Mouse (Mus musculus): Measurements from ENCODE around the gene Allc. TPM values are rescaled to one million over a fixed set of nuclear protein-coding genes. Genes with fewer than 3 reads are reported as not detected.

Gene Allc
- polyA plus RNA-seq, 1 experiment from 2014 or later = not detected

DNA sequence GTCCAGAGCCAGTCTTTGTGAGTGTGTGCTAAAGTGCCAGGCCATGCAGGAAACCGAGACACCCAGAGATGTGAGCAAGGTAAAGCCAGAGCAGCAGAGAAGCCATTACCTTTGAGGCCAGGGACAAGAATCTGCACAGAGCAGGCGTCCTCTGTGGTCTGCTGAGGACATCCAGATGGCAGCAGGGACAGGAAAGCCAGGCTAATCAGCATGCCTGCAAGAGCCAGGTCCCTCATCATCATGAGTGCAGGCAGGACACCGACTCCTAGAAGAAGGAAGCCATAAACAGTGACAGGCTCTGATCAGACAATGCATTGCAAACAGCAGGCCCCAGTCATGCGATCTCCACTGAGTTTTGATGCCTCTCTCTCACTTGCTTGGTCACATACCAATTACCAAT lies 35.0 kb upstream of the Allc start:
- H3K9me3 ChIP-seq (replicated peaks; ENCODE audit: control insufficient read depth, low read length) = no peaks in the 10 kb centered on the region
- 77% methylated on average over 4 of the region's 4 CpGs for WGBS
- no peak overlapping the region for H3K4me2 ChIP-seq (ENCODE audit: low read length)

DNA sequence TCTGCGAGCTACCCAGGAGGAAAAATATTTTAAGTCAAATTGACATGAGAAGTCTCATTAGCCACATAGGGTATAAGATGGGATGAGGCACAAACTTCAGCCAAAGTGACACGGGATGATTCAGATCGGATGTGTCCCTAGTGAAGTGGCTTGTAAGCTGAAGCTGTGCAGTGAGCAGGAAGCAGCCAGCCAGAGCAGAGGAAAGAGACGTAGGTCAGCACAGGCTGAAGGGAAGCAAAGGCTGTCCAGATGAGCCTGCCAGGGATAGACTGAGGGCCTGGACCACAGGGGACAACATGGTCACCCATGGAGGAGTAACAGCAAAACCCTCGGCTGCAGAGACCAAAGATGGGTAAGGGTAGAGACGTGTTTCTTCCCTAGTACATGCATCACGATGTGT lies 32.1 kb upstream of the Allc start:
- no peaks in the 10 kb centered on the region for H3K4me1 ChIP-seq (ENCODE audit: control insufficient read depth, insufficient read depth, low read length)
- H3K36me3 ChIP-seq (ENCODE audit: control insufficient read depth, insufficient read depth, low read length) = no peaks in the 10 kb centered on the region
- no peak overlapping the region for H3K27ac ChIP-seq (ENCODE audit: low read depth, low read length)
- 83% methylated on average over 7 of the region's 7 CpGs for WGBS
- no peaks in the 10 kb centered on the region for H3K27me3 ChIP-seq (replicated peaks; ENCODE audit: control insufficient read depth, insufficient read depth, low read length)
- H3K4me2 ChIP-seq (ENCODE audit: low read length) = no peak overlapping the region
- H3K9me3 ChIP-seq (replicated peaks; ENCODE audit: control insufficient read depth, low read length) = no peaks in the 10 kb centered on the region
- H3K4me3 ChIP-seq (ENCODE audit: low read depth, low read length) = no peak overlapping the region
- ATAC-seq (no peak), DNase-seq (ENCODE audit: low spot score) (no peak)
- no peak overlapping the region for H3K9ac ChIP-seq (ENCODE audit: low read length)

More for the DNA sequence above, 35.0 kb upstream of the Allc start:
- no peak for DNase-seq (ENCODE audit: low spot score)
- no peak overlapping the region for H3K4me3 ChIP-seq (ENCODE audit: low read depth, low read length)
- no peaks in the 10 kb centered on the region for H3K27me3 ChIP-seq (replicated peaks; ENCODE audit: control insufficient read depth, insufficient read depth, low read length)
- peaks cover 3% of the 10 kb centered on the region; the same call in 1 of the 2 replicates for H3K4me1 ChIP-seq (ENCODE audit: control insufficient read depth, insufficient read depth, low read length)
- no peak overlapping the region for H3K9ac ChIP-seq (ENCODE audit: low read length)
- ATAC-seq = no peak
- no peaks in the 10 kb centered on the region for H3K36me3 ChIP-seq (ENCODE audit: control insufficient read depth, insufficient read depth, low read length)
- H3K27ac ChIP-seq (ENCODE audit: low read depth, low read length) = no peak overlapping the region

- no peak overlapping the region for H3K9ac ChIP-seq (ENCODE audit: low read length)
- H3K36me3 ChIP-seq (ENCODE audit: control insufficient read depth, insufficient read depth, low read length) = no peaks in the 10 kb centered on the region
- no peaks in the 10 kb centered on the region for H3K9me3 ChIP-seq (replicated peaks; ENCODE audit: control insufficient read depth, low read length)
- WGBS = 70% methylated on average over 6 of the region's 6 CpGs
- no peaks in the 10 kb centered on the region for H3K27me3 ChIP-seq (replicated peaks; ENCODE audit: control insufficient read depth, insufficient read depth, low read length)
- no peak overlapping the region for H3K4me2 ChIP-seq (ENCODE audit: low read length)
- ATAC-seq (no peak), DNase-seq (ENCODE audit: low spot score) (no peak)
- no peak overlapping the region for H3K4me3 ChIP-seq (ENCODE audit: low read depth, low read length)
- no peak overlapping the region for H3K27ac ChIP-seq (ENCODE audit: low read depth, low read length)
- peaks cover 11% of the 10 kb centered on the region for H3K4me1 ChIP-seq (ENCODE audit: control insufficient read depth, insufficient read depth, low read length)
Measured at GRCm38 (mm10) chr12:28612391-28612790, 30.1 kb upstream of the Allc start.

GRCm38 (mm10) chr12:28607546-28608305 lies 25.4 kb upstream of the Allc start:
- H3K36me3 ChIP-seq (ENCODE audit: control insufficient read depth, insufficient read depth, low read length) = no peaks in the 10 kb centered on the region
- H3K27me3 ChIP-seq (replicated peaks; ENCODE audit: control insufficient read depth, insufficient read depth, low read length) = no peaks in the 10 kb centered on the region
- H3K9me3 ChIP-seq (replicated peaks; ENCODE audit: control insufficient read depth, low read length) = no peaks in the 10 kb centered on the region
- WGBS = 36% methylated on average over 17 of the region's 17 CpGs
- H3K4me3 ChIP-seq (ENCODE audit: low read depth, low read length) = peak overlapping the region; percentile 6; the same call in 1 of the 2 replicates
- peak; percentile 88 for ATAC-seq
- peaks cover 14% of the 10 kb centered on the region for H3K4me1 ChIP-seq (ENCODE audit: control insufficient read depth, insufficient read depth, low read length)
- peak overlapping the region; percentile 83 for H3K27ac ChIP-seq (ENCODE audit: low read depth, low read length)
- H3K9ac ChIP-seq (ENCODE audit: low read length) = peak overlapping the region; percentile 57
- peak; percentile 71 for DNase-seq (ENCODE audit: low spot score)
- peak overlapping the region; percentile 45 for H3K4me2 ChIP-seq (ENCODE audit: low read length)

- Histone ChIP-seq H3K4me1 (ENCODE audit: control insufficient read depth, insufficient read depth, low read length) (peaks cover 20% of the 10 kb centered on the region), H3K36me3 (ENCODE audit: control insufficient read depth, insufficient read depth, low read length) (no peaks in the 10 kb centered on the region), H3K27me3 (replicated peaks; ENCODE audit: control insufficient read depth, insufficient read depth, low read length) (no peaks in the 10 kb centered on the region), H3K9me3 (replicated peaks; ENCODE audit: control insufficient read depth, low read length) (no peaks in the 10 kb centered on the region), H3K4me2 (ENCODE audit: low read length) (no peak overlapping the region), H3K4me3 (ENCODE audit: low read depth, low read length) (no peak overlapping the region), H3K27ac (ENCODE audit: low read depth, low read length) (no peak overlapping the region), H3K9ac (ENCODE audit: low read length) (no peak overlapping the region)
- WGBS = 52% methylated on average over 1 of the region's 1 CpGs
- peak; percentile 43 for DNase-seq (ENCODE audit: low spot score)
- no peak for ATAC-seq
Measured at GRCm38 (mm10) chr12:28603494-28603893, 21.2 kb upstream of the Allc start.

DNA sequence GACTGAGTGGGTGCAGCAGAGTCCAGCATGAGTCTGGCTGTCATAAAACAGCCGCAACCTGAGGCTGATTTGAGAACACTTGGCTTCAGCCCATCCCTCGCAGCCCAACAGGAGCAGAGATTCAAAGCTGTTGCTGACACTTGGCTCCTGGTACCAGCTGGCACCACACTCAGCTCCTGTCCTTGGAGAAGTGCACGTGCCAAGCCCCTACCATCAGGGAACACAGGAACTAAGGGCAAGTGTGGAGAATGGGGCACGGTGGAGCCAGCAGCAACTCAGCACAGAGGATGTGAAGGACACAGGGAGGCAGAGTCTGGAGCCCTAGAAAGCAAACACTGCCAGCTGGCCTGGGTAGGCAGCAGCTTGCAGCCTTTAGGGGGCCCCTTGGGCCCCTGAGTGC lies 19.9 kb upstream of the Allc start:
- ATAC-seq = peak; percentile 72
- DNase-seq (ENCODE audit: low spot score) = peak; percentile 76
- H3K4me2 ChIP-seq (ENCODE audit: low read length) = no peak overlapping the region
- no peaks in the 10 kb centered on the region for H3K27me3 ChIP-seq (replicated peaks; ENCODE audit: control insufficient read depth, insufficient read depth, low read length)
- H3K9ac ChIP-seq (ENCODE audit: low read length) = no peak overlapping the region
- no peaks in the 10 kb centered on the region for H3K9me3 ChIP-seq (replicated peaks; ENCODE audit: control insufficient read depth, low read length)
- no peaks in the 10 kb centered on the region for H3K36me3 ChIP-seq (ENCODE audit: control insufficient read depth, insufficient read depth, low read length)
- H3K27ac ChIP-seq (ENCODE audit: low read depth, low read length) = no peak overlapping the region
- WGBS = 10% methylated on average over 4 of the region's 4 CpGs
- H3K4me1 ChIP-seq (ENCODE audit: control insufficient read depth, insufficient read depth, low read length) = peaks cover 7% of the 10 kb centered on the region
- no peak overlapping the region for H3K4me3 ChIP-seq (ENCODE audit: low read depth, low read length)

DNA sequence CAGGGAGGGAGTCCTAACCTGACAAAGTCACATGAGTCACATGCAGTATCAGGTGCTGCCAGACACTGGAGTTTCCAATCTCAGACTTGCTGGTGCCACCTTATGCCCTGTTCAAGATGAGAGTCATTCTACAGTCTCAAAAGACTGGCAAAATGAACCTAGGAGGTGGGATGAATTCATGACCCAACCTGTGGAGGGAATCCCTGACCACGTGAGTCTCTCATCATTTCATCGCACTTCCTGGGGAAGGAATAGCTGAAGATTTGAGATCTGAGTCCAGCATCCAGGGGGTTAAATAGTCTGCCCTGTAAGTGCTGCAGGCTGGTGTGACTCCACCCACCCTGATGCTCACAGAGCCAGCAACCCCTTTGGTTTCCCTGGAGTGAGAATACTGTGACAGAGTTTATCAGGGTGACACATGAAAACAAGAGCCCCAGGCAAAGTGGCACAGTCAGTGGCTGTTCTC lies 16.2 kb upstream of the Allc start:
- Histone ChIP-seq H3K36me3 (ENCODE audit: control insufficient read depth, insufficient read depth, low read length) (no peaks in the 10 kb centered on the region), H3K9me3 (replicated peaks; ENCODE audit: control insufficient read depth, low read length) (no peaks in the 10 kb centered on the region), H3K9ac (ENCODE audit: low read length) (no peak overlapping the region), H3K27ac (ENCODE audit: low read depth, low read length) (no peak overlapping the region), H3K4me2 (ENCODE audit: low read length) (no peak overlapping the region), H3K4me1 (ENCODE audit: control insufficient read depth, insufficient read depth, low read length) (peaks cover 5% of the 10 kb centered on the region), H3K4me3 (ENCODE audit: low read depth, low read length) (no peak overlapping the region), H3K27me3 (replicated peaks; ENCODE audit: control insufficient read depth, insufficient read depth, low read length) (no peaks in the 10 kb centered on the region)
- ATAC-seq (peak; percentile 38; the same call in 1 of the 2 replicates), DNase-seq (ENCODE audit: low spot score) (peak; percentile 53)
- WGBS = 55% methylated on average over 2 of the region's 2 CpGs

DNA sequence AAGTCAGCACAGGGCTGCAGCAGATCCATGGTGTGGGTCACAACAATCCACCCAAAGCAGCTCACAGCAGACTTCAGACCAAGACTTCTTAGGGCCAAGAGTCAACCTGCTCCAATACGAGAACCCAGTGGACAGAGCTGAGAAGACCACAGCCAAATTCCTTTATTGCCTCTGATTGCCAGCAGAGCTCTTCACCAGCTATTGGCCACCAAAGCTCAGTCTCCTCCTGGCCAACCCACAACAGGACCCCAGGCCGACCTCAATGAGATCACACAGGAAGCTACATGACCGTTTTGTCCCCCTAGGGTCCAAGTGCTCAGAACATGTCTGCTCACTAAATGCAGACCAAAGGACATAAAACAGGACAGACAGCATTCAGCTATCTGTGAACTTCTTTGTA lies 15.8 kb upstream of the Allc start:
- Histone ChIP-seq H3K4me1 (ENCODE audit: control insufficient read depth, insufficient read depth, low read length) (peaks cover 5% of the 10 kb centered on the region), H3K4me2 (ENCODE audit: low read length) (no peak overlapping the region), H3K9me3 (replicated peaks; ENCODE audit: control insufficient read depth, low read length) (no peaks in the 10 kb centered on the region), H3K9ac (ENCODE audit: low read length) (no peak overlapping the region), H3K27me3 (replicated peaks; ENCODE audit: control insufficient read depth, insufficient read depth, low read length) (no peaks in the 10 kb centered on the region), H3K27ac (ENCODE audit: low read depth, low read length) (no peak overlapping the region), H3K4me3 (ENCODE audit: low read depth, low read length) (no peak overlapping the region), H3K36me3 (ENCODE audit: control insufficient read depth, insufficient read depth, low read length) (no peaks in the 10 kb centered on the region)
- 83% methylated on average over 3 of the region's 3 CpGs for WGBS
- ATAC-seq (no peak), DNase-seq (ENCODE audit: low spot score) (no peak)

- DNase-seq (ENCODE audit: low spot score) (no peak), ATAC-seq (no peak)
- H3K9ac ChIP-seq (ENCODE audit: low read length) = no peak overlapping the region
- H3K27me3 ChIP-seq (replicated peaks; ENCODE audit: control insufficient read depth, insufficient read depth, low read length) = no peaks in the 10 kb centered on the region
- WGBS = 81% methylated on average over 9 of the region's 9 CpGs
- no peaks in the 10 kb centered on the region for H3K36me3 ChIP-seq (ENCODE audit: control insufficient read depth, insufficient read depth, low read length)
- no peak overlapping the region for H3K4me3 ChIP-seq (ENCODE audit: low read depth, low read length)
- no peak overlapping the region for H3K4me2 ChIP-seq (ENCODE audit: low read length)
- H3K27ac ChIP-seq (ENCODE audit: low read depth, low read length) = no peak overlapping the region
- peaks cover 5% of the 10 kb centered on the region for H3K4me1 ChIP-seq (ENCODE audit: control insufficient read depth, insufficient read depth, low read length)
- no peaks in the 10 kb centered on the region for H3K9me3 ChIP-seq (replicated peaks; ENCODE audit: control insufficient read depth, low read length)
Measured at GRCm38 (mm10) chr12:28597699-28598098, 15.4 kb upstream of the Allc start.
